Mouse (Mus musculus) heart, embryonic 13.5 days (tissue): ENCODE measurements around the gene Vps53. TPM values are rescaled to one million over a fixed set of nuclear protein-coding genes. Genes with fewer than 3 reads are reported as not detected.

ENCODE experiments used
- ATAC-seq: fragments of 200-750 bp; cut with Nextera tagmentation; 2 replicates; pipeline ENCODE4 v1.8.0; 2017; ENCODE audit warnings: moderate TSS enrichment; ENCODE audit not compliant: insufficient number of reproducible peaks, low FRiP score, low TSS enrichment; ENCODE audit errors: extremely low read depth
- H3K27ac ChIP-seq: fragments of 300-500 bp; sonication (generic); replicated peaks from 2 replicates; pipeline ENCODE4 v1.5.1; 2015; ENCODE audit warnings: moderate library complexity, mild to moderate bottlenecking, inconsistent platforms
- H3K27me3 ChIP-seq: fragments of 300-500 bp; sonication (generic); replicated peaks from 2 replicates; pipeline ENCODE4 v1.6.1; 2015; ENCODE audit warnings: mild to moderate bottlenecking, inconsistent platforms
- H3K36me3 ChIP-seq: fragments of 300-500 bp; sonication (generic); 2 replicates; pipeline ENCODE4 v1.6.1; 2015; ENCODE audit warnings: mild to moderate bottlenecking, inconsistent platforms
- H3K4me1 ChIP-seq: fragments of 300-500 bp; sonication (generic); 2 replicates; pipeline ENCODE4 v1.6.1; 2015; ENCODE audit warnings: inconsistent platforms
- H3K4me2 ChIP-seq: fragments of 300-500 bp; sonication (generic); 2 replicates; pipeline ENCODE4 v1.6.1; 2015; ENCODE audit warnings: inconsistent platforms, mild to moderate bottlenecking, moderate library complexity
- H3K4me3 ChIP-seq: fragments of 300-500 bp; sonication (generic); 2 replicates; pipeline ENCODE4 v1.5.1; 2015; ENCODE audit warnings: moderate library complexity, mild to moderate bottlenecking, inconsistent platforms
- H3K9ac ChIP-seq: fragments of 300-500 bp; sonication (generic); 2 replicates; pipeline ENCODE4 v1.6.1; 2015; ENCODE audit warnings: inconsistent platforms, mild to moderate bottlenecking, moderate library complexity
- H3K9me3 ChIP-seq: fragments of 300-500 bp; sonication (generic); 2 replicates; pipeline ENCODE4 v1.6.1; 2016; ENCODE audit warnings: inconsistent platforms
- WGBS: fragments of 180-500 bp; shearing (Covaris S2); methylation state at CpG from one replicate; pipeline ENCODE4 v1.1.7; 2015; ENCODE audit warnings: mixed read lengths; 5-methylcytosine and 5-hydroxymethylcytosine counted together
- polyA plus RNA-seq: library from polyadenylated mRNA; unstranded; fragments of >200 nt; fragmentation: Nextera tagmentation; extraction: Ambion mirVana; gene quantifications from 2 replicates; pipeline ENCODE4 v1.2.1, GENCODE M21; 2015

Vps53 gene
- polyA plus RNA-seq, 1 experiment from 2014 or later = 31.8 TPM

- WGBS = 92% methylated on average over 4 of the region's 4 CpGs
- Histone ChIP-seq H3K9me3 (no peaks in the 10 kb centered on the region), H3K27ac (no peak overlapping the region), H3K9ac (no peak overlapping the region), H3K36me3 (peaks cover 27% of the 10 kb centered on the region), H3K4me1 (peaks cover 6% of the 10 kb centered on the region), H3K27me3 (no peaks in the 10 kb centered on the region), H3K4me2 (no peak overlapping the region), H3K4me3 (no peak overlapping the region)
- no peak for ATAC-seq
These were observed 12.8 kb downstream of the Vps53 start for GRCm38 (mm10) chr11:76166657-76167056.

- no peaks in the 10 kb centered on the region for H3K9me3 ChIP-seq
- H3K4me1 ChIP-seq = peaks cover 5% of the 10 kb centered on the region
- no peak overlapping the region for H3K4me2 ChIP-seq
- H3K27me3 ChIP-seq = no peaks in the 10 kb centered on the region
- no peak for ATAC-seq
- H3K9ac ChIP-seq = 0 out of 2 replicates have a peak overlapping the region, but pooled peaks have one; percentile 9
- H3K36me3 ChIP-seq = peaks cover 61% of the 10 kb centered on the region
- H3K4me3 ChIP-seq = no peak overlapping the region
- 0 out of 2 replicates have a peak overlapping the region, but pooled peaks have one; percentile 3 for H3K27ac ChIP-seq
- 44% methylated on average over 6 of the region's 6 CpGs for WGBS
These were observed 19.2 kb downstream of the Vps53 start for GRCm38 (mm10) chr11:76160251-76160650.

- peaks cover 65% of the 10 kb centered on the region for H3K36me3 ChIP-seq
- H3K4me1 ChIP-seq = peaks cover 5% of the 10 kb centered on the region
- 95% methylated on average over 2 of the region's 2 CpGs for WGBS
- no peak overlapping the region for H3K4me2 ChIP-seq
- no peaks in the 10 kb centered on the region for H3K27me3 ChIP-seq
- no peak overlapping the region for H3K27ac ChIP-seq
- H3K9me3 ChIP-seq = no peaks in the 10 kb centered on the region
- ATAC-seq = no peak
- H3K4me3 ChIP-seq = no peak overlapping the region
- H3K9ac ChIP-seq = no peak overlapping the region
These were observed 21.1 kb downstream of the Vps53 start for GRCm38 (mm10) chr11:76158375-76158774.

- Histone ChIP-seq H3K4me3 (no peak overlapping the region), H3K27ac (no peak overlapping the region), H3K36me3 (peaks cover 50% of the 10 kb centered on the region), H3K9me3 (no peaks in the 10 kb centered on the region), H3K9ac (no peak overlapping the region), H3K27me3 (no peaks in the 10 kb centered on the region), H3K4me2 (no peak overlapping the region), H3K4me1 (no peaks in the 10 kb centered on the region; the same call in none of the 2 replicates)
- no peak for ATAC-seq
- 67% methylated on average over 2 of the region's 2 CpGs for WGBS
These were observed 24.6 kb downstream of the Vps53 start for GRCm38 (mm10) chr11:76154861-76155260.

- H3K4me3 ChIP-seq = no peak overlapping the region
- H3K9ac ChIP-seq = no peak overlapping the region
- WGBS = 86% methylated on average over 2 of the region's 2 CpGs
- H3K9me3 ChIP-seq = no peaks in the 10 kb centered on the region
- H3K36me3 ChIP-seq = peaks cover 45% of the 10 kb centered on the region
- peaks cover 3% of the 10 kb centered on the region for H3K4me1 ChIP-seq
- no peak overlapping the region for H3K27ac ChIP-seq
- ATAC-seq = no peak
- H3K27me3 ChIP-seq = no peaks in the 10 kb centered on the region
- no peak overlapping the region for H3K4me2 ChIP-seq
These were observed 25.2 kb downstream of the Vps53 start for GRCm38 (mm10) chr11:76154200-76154599.

GRCm38 (mm10) chr11:76153236-76153951, 26.1 kb downstream of the Vps53 start:
- no peak overlapping the region for H3K27ac ChIP-seq
- WGBS = 90% methylated on average over 5 of the region's 5 CpGs

GRCm38 (mm10) chr11:76150980-76151379, 28.5 kb downstream of the Vps53 start:
- Histone ChIP-seq H3K36me3 (peaks cover 33% of the 10 kb centered on the region), H3K27me3 (no peaks in the 10 kb centered on the region), H3K9me3 (no peaks in the 10 kb centered on the region), H3K4me1 (peaks cover 31% of the 10 kb centered on the region), H3K4me3 (no peak overlapping the region), H3K27ac (no peak overlapping the region), H3K9ac (no peak overlapping the region), H3K4me2 (no peak overlapping the region)
- ATAC-seq = no peak
- WGBS = 50% methylated on average over 4 of the region's 4 CpGs

More at GRCm38 (mm10) chr11:76153236-76153951, 26.1 kb downstream of the Vps53 start:
- no peak for ATAC-seq
- peaks cover 43% of the 10 kb centered on the region for H3K36me3 ChIP-seq
- no peak overlapping the region for H3K9ac ChIP-seq
- H3K4me3 ChIP-seq = no peak overlapping the region
- H3K4me1 ChIP-seq = peaks cover 11% of the 10 kb centered on the region
- no peak overlapping the region for H3K4me2 ChIP-seq
- no peaks in the 10 kb centered on the region for H3K27me3 ChIP-seq
- no peaks in the 10 kb centered on the region for H3K9me3 ChIP-seq

- Histone ChIP-seq H3K9me3 (no peaks in the 10 kb centered on the region), H3K9ac (0 out of 2 replicates have a peak overlapping the region, but pooled peaks have one; percentile 1), H3K27me3 (no peaks in the 10 kb centered on the region), H3K4me1 (peaks cover 38% of the 10 kb centered on the region), H3K27ac (peak overlapping the region; percentile 51), H3K4me3 (no peak overlapping the region), H3K36me3 (peaks cover 8% of the 10 kb centered on the region), H3K4me2 (no peak overlapping the region; the same call in 1 of the 2 replicates)
- WGBS = 61% methylated on average over 8 of the region's 8 CpGs
- ATAC-seq = no peak
These were observed 31.1 kb downstream of the Vps53 start for GRCm38 (mm10) chr11:76148055-76149008.

GRCm38 (mm10) chr11:76146187-76147010, 33.0 kb downstream of the Vps53 start:
- H3K4me3 ChIP-seq = no peak overlapping the region
- H3K4me1 ChIP-seq = peaks cover 38% of the 10 kb centered on the region
- H3K27ac ChIP-seq = no peak overlapping the region
- ATAC-seq = no peak
- H3K4me2 ChIP-seq = no peak overlapping the region
- H3K36me3 ChIP-seq = 0 out of 2 replicates have a peak, but pooled peaks cover 2% of the 10 kb centered on the region
- no peaks in the 10 kb centered on the region for H3K27me3 ChIP-seq
- WGBS = 73% methylated on average over 8 of the region's 8 CpGs
- no peaks in the 10 kb centered on the region for H3K9me3 ChIP-seq
- H3K9ac ChIP-seq = no peak overlapping the region

- Histone ChIP-seq H3K27ac (no peak overlapping the region), H3K4me2 (no peak overlapping the region), H3K9me3 (no peaks in the 10 kb centered on the region), H3K4me1 (peaks cover 38% of the 10 kb centered on the region), H3K4me3 (no peak overlapping the region), H3K9ac (no peak overlapping the region), H3K36me3 (0 out of 2 replicates have a peak, but pooled peaks cover 5% of the 10 kb centered on the region), H3K27me3 (no peaks in the 10 kb centered on the region)
- 92% methylated on average over 1 of the region's 1 CpGs for WGBS
- ATAC-seq = no peak
These were observed 34.3 kb downstream of the Vps53 start for GRCm38 (mm10) chr11:76145169-76145568.
